Mouse (Mus musculus) neural tube, embryonic 10.5 days (tissue): ENCODE results near the gene Snrnp25.

ENCODE experiments used
- DNase-seq: peaks from one replicate; pipeline ENCODE4 v3.0.0-alpha.2; 2017; ENCODE audit warnings: low spot score; ENCODE audit errors: extremely low spot score

Gene Snrnp25

DNA sequence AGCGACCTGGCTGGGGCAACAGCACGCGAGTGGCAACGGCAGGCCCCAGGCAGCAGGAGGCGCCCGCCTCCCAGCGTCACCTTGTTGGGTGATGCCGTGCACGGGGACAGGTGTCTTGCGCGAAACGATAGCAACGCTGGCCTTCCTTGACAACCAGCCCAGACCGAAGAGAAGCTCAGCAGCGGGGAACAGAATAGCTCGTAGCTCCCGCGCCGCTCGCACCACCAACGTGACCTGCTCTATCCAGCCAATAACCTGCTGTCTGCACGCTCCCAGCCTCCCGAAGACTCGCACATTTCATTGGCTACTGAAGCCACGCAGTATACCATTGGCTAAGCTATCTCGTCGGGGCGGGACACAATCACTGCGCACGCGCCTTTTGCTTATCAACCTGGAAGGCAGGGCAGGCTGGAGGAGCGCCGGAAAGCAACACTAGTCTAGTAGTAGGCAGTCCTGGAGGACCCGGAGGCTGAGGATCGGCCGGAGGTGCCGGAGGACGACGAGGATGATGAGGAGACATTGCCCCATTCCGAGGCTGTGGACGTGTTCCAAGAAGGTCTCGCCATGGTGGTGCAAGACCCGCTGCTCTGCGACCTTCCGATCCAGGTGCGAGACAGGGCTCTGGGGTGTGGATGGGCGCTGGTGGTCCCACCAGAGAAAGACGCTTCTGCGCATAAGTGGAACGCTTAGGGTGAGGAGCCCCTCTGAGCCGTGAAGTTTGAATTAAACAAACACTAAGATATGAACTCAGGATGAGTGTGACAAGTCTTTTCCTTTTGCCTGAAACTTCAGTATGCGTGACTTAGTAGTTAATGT, at the start of gene Snrnp25:
Gene Snrnp25 (plus strand): TSS at position 358 of the 816 bp plus-strand sequence.
- peak; percentile 94 for DNase-seq

DNA sequence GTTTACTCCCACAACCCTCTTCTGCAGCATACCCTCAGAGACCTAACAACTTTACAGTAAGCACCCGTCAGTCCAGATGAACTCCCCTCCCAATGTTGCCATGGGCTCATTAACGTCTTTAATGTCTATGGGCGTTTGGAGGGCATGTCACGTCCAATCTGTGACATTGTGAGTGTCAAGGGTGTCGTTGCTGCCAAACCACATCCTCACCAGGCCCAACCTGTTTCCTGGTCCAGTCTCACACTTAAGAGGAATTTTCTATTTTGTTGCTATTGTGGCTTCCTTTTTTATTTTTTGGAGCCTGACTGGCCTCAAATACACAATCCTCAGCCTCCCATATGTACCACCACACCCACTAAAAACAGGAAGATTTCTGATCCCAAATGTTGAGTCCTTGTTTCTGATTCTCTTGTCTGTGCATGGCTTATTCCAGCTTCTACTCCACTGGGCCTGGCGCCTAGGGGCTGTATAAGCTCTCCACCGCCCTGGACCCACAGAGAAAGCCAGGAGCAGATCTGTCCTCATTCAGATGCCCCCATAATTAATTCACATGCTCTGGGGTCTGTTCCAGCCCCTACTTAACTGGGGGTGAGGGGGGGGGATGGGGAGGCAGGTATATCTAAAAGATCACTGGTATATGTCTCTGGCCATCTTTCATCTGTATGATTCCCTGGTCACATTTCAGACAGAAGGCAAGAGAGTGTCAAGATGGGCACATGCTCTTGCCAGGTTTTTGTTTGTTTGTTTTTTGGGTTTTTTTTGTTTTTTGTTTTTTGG, 48.2 kb upstream of the Snrnp25 start:
- no peak for DNase-seq

DNA sequence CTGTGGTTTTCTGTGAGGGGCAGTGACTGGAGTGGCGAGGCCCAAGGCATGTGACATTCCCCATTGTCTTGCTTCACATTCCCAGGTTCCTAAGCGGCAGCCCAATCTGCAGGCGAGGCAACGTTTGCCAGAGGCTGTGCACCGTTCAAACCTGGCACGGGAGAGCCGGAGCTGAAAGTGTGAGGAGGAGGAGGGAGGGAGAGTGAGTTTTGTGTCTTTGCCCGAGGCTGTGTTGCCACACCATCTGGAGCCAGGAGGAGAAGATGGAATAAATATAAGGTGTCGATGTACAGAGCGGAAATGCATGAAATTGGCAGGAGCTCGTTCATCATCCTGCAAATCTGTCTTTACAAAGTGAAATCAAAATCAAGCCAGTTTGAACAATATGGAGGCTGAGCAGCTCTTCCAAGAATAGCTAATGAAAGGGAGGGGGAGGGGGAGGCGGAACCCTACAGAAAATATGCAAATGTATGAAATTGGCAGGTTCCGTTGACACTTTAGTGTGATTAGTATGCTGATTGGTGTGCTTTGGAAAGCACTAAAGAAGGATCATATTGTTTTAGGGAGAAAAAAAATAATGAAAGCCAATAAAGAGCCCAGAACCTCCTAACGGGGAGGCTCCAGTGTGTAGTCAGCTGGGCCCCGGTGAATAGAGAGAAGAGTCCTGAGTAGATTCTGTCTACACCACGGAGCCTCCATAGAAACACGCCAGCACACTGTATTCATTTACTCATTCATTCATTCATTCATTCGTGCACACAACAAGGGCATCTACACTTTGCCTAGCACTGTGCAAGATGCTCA, 47.2 kb upstream of the Snrnp25 start:
- no peak for DNase-seq

DNA sequence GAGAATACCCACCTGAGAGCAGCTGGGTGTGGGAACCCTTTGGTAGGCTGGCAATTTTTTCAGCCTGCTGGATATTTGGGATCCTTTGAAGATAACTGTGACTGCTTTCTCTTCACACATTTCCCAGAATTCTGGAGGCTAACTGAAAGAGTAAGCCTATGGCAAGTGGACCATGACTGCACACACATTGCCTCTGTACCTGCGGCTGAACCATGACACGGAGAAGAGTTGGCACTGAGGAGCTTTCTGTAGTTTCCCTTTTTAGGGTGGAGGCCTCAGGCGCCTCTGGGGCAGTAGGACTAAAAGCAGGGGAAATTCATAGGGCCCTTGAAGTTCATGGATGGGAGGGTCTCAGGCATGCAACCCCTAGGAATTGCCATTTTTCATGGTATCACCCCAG, 46.0 kb upstream of the Snrnp25 start:
- no peak for DNase-seq

DNA sequence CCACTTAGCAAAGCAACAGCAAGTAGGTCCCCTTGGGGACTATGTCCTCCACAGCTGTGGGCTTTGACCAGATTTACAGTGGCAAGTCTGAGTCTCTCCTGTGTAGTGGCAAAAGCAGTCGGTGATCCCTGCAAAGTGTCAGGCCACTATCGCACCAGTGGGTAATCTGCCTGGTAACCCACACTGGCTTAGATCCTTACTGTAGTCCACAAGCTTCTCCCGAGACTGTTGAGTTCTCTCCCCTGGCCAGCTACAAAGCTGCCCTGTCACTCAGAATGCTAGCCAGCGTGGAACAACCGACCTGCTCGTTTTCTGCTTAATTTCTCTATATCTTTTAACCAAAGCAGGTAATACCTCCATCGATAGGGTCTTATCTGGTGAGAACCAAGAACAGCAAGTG, 44.9 kb upstream of the Snrnp25 start:
- DNase-seq = no peak

DNA sequence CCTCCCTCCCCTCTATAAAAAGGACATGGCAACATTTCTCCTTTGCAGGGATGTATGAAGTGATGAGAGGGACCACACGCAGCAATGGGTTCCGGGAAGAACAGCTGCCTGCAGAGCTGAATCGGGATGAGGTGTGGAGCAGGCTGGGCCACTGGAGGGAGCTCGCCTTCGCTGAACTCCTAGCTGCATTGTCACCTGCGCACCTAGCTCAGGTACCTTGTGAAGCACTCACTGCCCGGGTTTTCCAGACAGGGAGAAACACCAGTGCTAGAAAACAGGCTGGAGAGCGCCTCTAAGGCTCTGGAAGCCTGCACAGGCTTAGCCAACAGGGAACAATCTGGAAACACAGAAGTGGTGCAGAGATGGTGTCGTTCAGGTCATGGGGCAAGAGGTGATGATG, 43.7 kb upstream of the Snrnp25 start:
- DNase-seq = peak; percentile 41

DNA sequence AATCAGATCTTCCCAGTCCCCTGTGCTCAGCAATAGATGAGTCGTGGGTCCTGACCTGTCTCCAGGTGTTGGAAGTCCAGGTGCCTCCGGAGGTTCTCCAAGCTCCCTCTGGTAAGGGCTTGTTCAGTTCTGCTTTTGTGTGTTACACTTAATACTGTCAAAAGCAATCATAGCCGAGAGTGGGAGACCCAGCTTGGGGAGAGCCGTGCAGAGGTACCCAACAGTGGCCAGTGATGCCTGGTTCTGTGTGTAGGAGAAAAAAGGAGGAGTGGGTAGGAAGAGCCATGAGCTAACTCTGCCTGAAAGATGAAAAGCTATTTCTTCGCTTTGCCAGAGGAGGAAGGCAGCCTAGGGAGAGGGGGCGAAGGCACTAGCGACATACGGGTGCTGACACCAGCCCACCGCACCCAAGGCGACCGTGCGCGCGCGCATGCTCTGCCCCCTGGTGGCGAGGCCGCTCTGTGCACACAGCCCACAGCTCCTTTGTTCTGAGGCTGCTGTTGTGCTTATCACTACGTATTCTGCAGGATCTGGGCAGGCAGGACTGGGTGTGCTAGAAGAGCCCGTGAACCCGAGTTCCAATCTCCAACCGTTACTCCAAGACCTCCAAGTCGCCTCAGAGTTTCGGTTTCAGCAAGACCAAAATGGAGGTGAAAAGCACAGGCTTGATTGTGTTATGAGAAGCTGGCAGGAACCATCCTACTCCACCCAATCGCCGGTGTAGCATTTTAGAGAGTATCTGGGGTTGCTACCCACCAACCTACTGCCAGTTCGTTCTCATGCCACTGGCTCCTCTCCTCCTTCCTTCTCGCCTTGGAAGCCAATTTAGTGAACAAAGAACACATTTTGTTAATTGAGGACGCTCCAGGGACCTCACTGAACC, 43.1 kb upstream of the Snrnp25 start:
- peak; percentile 93 for DNase-seq

DNA sequence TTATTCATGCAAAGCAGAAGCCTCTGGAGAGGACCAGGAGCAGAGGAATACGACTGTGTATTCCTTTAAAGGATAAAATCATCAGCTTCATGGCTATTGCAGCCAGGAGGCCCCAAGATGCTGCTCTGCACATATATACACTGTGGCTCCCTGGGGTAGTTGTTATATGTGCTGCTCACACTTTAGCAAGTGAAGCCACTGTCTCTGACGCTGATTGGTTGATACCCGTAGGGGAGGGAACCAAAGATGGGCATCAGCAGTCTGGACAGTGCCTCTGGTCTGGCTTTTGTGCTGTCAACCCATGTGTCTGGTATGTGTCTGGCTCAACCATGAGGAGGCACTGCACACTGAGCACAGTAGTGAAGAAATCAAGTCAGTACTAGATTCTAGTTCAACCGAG, 38.5 kb upstream of the Snrnp25 start:
- DNase-seq = no peak

DNA sequence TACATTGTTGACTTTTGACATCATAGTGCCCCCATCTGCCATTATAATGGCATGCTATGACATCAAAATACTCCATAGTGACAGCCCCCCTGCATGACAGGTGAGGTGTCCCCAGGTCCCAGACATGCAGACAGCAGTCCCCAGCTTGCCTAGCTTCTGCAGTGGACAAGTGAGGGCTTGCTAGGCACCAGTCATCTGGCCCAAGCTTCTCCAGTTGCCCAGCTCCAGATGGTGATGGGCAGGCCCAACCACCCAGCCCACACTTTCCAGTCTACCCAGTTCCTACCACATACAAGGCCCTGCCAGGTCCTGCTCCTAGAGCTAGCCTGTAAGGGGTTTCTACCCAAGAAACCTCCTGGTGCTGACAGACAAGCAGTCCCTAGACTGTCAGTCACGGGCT, 26.7 kb upstream of the Snrnp25 start:
- DNase-seq = no peak

DNA sequence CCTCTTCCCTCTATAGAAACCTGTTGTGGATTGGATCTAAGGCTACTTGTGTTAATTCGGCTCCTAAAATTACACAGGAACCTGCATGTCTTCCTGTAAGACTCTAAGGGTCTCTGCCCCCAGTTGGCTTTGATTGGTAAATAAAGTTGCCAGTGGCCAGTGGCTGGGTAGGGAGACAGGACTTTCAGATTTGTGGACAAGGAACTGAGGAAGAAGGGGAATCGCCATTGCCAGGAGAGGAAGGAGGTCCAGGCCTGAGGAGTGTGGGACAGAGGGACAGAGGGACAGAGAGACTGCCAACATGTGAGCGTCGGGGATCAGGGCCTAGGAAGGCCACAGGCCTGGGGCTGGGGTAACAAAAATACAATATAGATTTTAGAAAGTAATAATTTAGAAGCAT, 24.0 kb upstream of the Snrnp25 start:
- no peak for DNase-seq

DNA sequence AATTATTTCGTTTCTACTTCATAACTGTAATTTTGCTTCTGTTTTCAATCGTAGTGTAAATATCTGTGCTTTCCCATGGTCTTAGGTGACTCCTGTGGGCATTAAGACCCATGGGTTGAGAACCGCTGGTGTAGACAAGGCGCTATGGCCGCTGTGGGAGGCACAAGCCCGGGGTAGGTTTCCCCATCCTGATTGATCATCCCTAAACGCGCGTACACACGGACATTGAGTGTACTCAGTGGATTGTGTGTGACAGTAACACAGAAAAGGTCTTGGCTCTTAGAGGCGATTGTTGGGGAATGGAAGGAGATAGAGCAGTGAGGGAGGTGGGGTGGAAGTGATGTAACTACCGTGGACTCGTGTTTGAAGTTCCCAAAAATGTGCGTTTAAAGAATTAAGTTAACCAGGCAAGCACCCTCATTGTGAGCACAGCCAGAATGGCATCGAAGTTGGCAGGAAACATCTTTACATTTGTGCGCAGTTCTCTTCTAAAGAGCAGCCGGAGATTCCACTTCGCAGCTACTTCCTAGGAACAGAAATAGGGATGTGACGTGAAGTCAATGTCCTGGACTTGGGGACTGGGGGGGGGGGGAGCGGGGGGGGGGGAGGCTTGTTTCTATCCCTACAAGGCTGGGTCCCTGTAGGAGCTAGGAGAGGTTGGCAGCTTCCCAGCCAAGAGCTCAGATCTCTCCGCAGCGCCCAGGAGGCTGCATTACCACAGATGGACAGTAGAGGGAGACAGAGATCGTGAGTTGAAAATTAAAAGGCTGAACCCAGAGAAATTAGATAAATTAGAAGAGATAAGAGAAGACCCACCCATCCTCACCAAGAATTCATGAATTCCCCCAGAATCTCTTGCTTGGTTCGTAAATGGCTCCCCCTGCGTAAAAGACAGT, 23.0 kb upstream of the Snrnp25 start:
- peak; percentile 84 for DNase-seq

DNA sequence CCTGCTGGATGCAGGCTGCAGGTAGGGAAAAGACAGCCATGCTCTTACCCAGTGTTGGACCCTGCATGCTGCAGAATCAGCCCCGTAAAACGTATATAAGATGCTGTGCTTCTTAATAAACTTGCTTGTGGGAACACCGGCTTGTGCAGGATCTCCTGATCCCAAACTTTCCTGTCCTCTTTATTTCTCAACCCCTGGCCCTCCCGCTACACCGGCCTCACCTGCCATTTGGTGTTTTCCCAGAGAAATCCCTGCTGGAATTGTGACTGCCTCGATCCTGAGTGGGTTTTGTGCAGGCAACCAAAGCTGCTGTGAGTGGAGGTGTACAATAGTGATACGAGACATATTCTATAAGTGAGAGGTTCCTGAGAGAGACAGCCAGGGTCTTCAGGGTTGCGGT, 20.7 kb upstream of the Snrnp25 start:
- DNase-seq = no peak

DNA sequence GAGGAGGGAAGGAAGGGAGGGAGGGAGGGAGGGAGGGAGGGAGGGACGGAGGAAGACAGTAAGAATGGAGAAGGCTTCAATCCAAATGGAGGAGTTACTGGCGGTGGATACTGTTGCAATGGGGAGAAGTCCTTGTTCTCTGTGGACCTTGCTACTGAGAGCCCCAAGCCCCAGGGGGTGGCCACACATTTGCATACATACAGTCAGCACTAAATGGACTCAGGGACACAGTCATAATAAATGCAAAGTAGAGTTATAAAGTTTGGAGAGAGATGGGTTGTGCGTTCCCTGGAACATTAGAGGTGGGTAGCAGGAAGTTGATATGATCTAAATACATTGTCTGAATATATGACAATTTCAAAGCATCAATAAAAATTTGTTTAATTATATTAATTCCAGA, 19.2 kb upstream of the Snrnp25 start:
- no peak for DNase-seq

DNA sequence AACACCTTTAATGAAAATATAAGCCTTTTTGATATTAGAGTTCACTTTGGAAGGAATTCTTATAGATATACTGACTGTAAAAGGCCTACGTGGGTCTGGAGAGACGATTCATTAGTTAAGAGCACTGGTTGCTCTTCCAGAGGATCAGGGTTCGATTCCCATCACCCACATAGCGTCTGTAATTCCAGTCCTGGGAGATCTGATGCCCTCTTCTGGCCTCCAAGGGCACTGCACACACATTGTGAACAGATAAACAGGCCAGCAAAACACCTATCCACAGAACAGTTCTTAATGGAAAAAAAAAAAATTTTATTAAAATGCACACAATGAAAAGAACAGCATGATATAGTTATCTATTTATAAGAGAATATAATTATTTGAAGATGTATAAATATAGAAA, 18.0 kb upstream of the Snrnp25 start:
- DNase-seq = no peak

DNA sequence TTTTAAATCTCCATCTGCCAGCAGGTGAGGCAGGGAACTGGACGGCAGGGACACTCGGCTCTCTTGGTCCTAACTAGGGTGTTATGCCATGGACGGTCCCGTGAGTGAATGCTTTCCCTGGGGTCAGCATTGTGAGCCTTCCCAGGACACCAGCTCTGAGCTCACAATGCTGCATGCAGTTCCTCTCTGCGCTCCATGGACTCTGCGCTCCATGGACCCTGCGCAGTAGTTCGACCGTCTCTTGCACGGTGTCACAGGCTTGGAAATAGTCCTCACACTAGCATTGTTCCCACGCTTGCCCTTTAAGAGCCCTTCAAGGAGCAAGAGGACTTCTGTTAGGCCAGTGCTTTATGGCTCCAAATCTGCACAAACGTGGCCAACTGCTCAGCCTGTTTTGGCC, 16.3 kb upstream of the Snrnp25 start:
- no peak for DNase-seq

DNA sequence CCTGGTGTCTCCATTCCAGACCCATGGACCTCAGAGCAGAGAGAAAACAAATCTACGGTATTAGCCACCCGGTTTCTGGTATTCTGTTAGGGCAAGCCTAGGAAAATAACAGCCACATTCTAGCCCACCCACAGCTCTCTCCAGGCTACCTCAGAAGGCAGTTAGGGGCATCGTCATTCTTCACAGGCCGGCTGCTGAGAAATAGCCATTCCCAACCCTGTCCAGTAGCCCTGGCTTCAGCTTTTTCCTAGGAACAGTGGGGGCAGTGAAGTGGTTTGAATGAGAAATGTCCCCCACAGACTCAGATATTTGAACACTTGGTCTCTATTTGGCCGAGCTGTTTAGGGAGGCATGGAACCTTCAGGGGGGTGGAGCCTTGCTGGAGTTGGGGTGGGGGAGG, 15.8 kb upstream of the Snrnp25 start:
- DNase-seq = no peak

DNA sequence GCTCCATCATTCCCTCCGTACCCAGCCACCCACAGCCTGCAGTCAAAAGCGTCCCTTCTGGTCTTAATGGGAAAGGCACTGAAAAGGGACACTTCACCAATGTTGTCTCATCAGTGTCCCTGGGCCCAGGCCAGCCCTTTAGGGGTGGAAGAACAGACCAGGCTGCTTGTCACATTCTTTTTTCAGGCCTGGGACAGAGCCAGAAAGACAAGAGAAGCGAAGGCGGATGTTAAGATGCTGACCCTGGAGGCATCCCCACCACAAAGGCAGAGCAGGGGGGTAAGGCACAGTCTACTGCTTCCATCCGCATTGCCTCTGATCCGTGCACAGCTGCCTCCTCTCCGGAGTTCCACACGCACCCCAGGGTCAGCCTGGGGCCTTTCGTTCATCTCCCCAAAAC, 15.1 kb upstream of the Snrnp25 start:
- DNase-seq = no peak

DNA sequence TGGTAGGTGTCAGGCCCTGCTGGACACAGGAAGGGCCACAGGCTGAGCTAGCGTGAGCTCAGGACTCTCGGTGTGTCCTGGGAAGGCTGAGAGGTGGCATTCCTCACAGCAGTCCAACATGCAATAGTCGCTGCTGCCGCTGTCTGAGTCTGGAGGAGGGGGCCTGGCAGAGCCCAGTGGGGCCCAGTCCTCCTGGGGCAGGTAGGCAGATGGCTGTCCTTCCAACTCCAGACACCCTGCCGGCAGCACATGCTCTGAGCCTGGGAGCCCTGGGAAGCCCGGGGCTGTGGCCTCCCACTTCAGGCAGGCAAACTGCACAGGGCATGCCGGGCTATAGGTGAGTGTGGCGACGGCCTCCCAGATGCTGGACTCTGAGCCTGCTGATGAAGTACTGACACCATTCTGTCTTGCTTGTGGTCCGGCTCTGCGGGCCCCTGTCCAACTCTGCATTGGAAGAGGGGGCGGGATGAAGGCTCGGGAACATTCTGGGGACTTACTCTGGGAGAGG, 14.6 kb upstream of the Snrnp25 start:
- no peak for DNase-seq

DNA sequence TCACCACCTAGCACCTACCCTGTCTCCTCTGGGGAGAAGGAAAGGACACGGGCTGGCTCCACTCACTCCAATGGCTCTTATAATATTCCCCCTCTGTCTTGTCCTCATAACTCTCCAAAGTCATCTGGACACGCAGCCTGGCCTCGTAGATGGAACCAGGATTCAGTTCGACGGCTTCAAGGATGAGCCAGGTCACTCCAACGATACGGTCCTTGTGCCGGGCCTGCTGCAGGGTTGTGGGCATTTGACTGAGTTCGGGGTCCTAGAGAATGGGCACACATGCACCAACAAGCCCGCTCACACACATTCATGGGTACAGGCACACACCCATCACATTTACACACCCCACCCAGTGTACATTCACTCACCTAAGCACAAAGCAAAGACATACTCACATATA, 12.1 kb upstream of the Snrnp25 start:
- no peak for DNase-seq

DNA sequence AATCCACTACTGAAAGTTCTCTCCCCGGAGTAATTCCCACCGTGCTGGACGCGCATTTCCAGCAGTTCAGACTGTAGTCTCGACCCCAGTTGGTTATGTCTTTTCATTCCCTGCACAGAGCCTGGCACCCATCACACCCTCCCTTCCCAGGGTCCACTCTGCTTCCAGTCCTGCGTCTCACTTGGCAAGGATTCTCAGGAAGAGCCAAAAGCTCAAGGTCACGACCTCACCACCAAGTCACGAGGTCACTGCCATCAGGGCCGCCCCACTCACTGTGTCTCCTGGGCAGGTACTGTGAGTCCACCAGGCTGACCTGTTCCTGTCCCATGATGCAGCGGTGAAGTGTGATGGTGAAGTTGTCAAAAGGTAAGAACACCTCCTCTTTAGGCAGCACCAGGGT, 11.1 kb upstream of the Snrnp25 start:
- no peak for DNase-seq
